Mouse (Mus musculus) activated CD4-positive, CD25-positive, alpha-beta regulatory T cell (primary cell): Measurements from ENCODE around the gene Idnk. TPM values are rescaled to one million over a fixed set of nuclear protein-coding genes. Genes with fewer than 3 reads are reported as not detected.

ENCODE experiments used
- polyA plus RNA-seq, 2 experiments: library from polyadenylated mRNA; unstranded; fragments of 100-300 nt; shearing (Covaris generic); gene quantifications; one replicate each; pipeline ENCODE4 v1.2.1; 2017

Idnk gene
- 100 to 1,000 TPM; 163 to 194 TPM for polyA plus RNA-seq

GRCm38 (mm10) chr13:58157447-58158098 is at the start of gene Idnk:
Gene Idnk, plus strand, starts transcription at chr13:58157649.

GRCm38 (mm10) chr13:58113061-58113900 is 44.2 kb upstream of the Idnk start, which contains the start of gene Klhl3:
Gene Klhl3, minus strand, starts transcription at chr13:58113592.

GRCm38 (mm10) chr13:58128396-58128767 is 29.1 kb upstream of the Idnk start, which contains the start of gene Hnrnpa0:
Gene Hnrnpa0, minus strand, starts transcription at chr13:58128556.

Other genes with a start within 250 kb of the Idnk start
- gene Spock1, start 249.3 kb upstream of the Idnk start, polyA plus RNA-seq: under 1 TPM in 1 of 2 experiments, not detected in 1; 0.17 TPM
- gene Klhl3, start 44.1 kb upstream of the Idnk start, polyA plus RNA-seq: 1 to 10 TPM; 1.2 to 2.1 TPM
- 10 to 100 TPM; 75.7 to 80.6 TPM for gene Hnrnpa0, start 29.1 kb upstream of the Idnk start, polyA plus RNA-seq
- gene Ubqln1, start 58.0 kb downstream of the Idnk start, polyA plus RNA-seq: 100 to 1,000 TPM in 1 of 2 experiments, 10 to 100 TPM in 1; 95.4 to 122 TPM
- gene Gkap1, start 118.0 kb downstream of the Idnk start, polyA plus RNA-seq: 1 to 10 TPM; 1.1 to 1.2 TPM
- under 1 TPM in 1 of 2 experiments, not detected in 1; 0.18 TPM for gene Kif27, start 201.5 kb downstream of the Idnk start, polyA plus RNA-seq
- 10 to 100 TPM; 53.4 to 54.6 TPM for gene 2210016F16Rik, start 227.6 kb downstream of the Idnk start, polyA plus RNA-seq
- 10 to 100 TPM; 32.5 to 33.1 TPM for gene Rmi1, start 244.6 kb downstream of the Idnk start, polyA plus RNA-seq
- gene Hnrnpk, start 245.7 kb downstream of the Idnk start, polyA plus RNA-seq: 1,000 to 10,000 TPM; 1,846 to 1,891 TPM